Mouse (Mus musculus): ENCODE results near the gene Foxn3. TPM values are rescaled to one million over a fixed set of nuclear protein-coding genes. Genes with fewer than 3 reads are reported as not detected.
A peak's percentile ranks its signal among the peaks of the same experiment; 100 is the strongest.

Gene Foxn3
- polyA plus RNA-seq, 1 experiment from 2014 or later: 63.5 TPM

- WGBS: 82% methylated on average over 3 of the region's 3 CpGs
- H3K4me3 ChIP-seq: no peak overlapping the region
- H3K9me3 ChIP-seq: no peaks in the 10 kb centered on the region
- no peaks in the 10 kb centered on the region for H3K36me3 ChIP-seq
- no peaks in the 10 kb centered on the region for H3K4me1 ChIP-seq
- H3K27me3 ChIP-seq: no peaks in the 10 kb centered on the region
- no peak overlapping the region for H3K9ac ChIP-seq
- ATAC-seq (ENCODE audit: borderline replicate concordance, extremely low read depth, low FRiP score, low TSS enrichment): no peak
- no peak overlapping the region for H3K4me2 ChIP-seq
- H3K27ac ChIP-seq: no peak overlapping the region
These were observed 83.0 kb downstream of the Foxn3 start for GRCm38 (mm10) chr12:99480372-99480771.

- no peaks in the 10 kb centered on the region for H3K36me3 ChIP-seq
- H3K27me3 ChIP-seq: no peaks in the 10 kb centered on the region
- H3K4me2 ChIP-seq: no peak overlapping the region
- no peak overlapping the region for H3K4me3 ChIP-seq
- H3K4me1 ChIP-seq: peaks cover 4% of the 10 kb centered on the region
- ATAC-seq (ENCODE audit: borderline replicate concordance, extremely low read depth, low FRiP score, low TSS enrichment): no peak; the same call in 1 of the 2 replicates
- WGBS: 20% methylated on average over 5 of the region's 5 CpGs
- no peak overlapping the region for H3K9ac ChIP-seq
- H3K27ac ChIP-seq: no peak overlapping the region
- H3K9me3 ChIP-seq: no peaks in the 10 kb centered on the region
These were observed 89.2 kb downstream of the Foxn3 start for GRCm38 (mm10) chr12:99474176-99474575.

- Histone ChIP-seq H3K9me3 (no peaks in the 10 kb centered on the region), H3K4me2 (no peak overlapping the region), H3K9ac (no peak overlapping the region), H3K27me3 (no peaks in the 10 kb centered on the region), H3K36me3 (no peaks in the 10 kb centered on the region), H3K4me3 (no peak overlapping the region), H3K27ac (no peak overlapping the region), H3K4me1 (peaks cover 4% of the 10 kb centered on the region)
- 63% methylated on average over 10 of the region's 10 CpGs for WGBS
- no peak for ATAC-seq (ENCODE audit: borderline replicate concordance, extremely low read depth, low FRiP score, low TSS enrichment)
These were observed 89.8 kb downstream of the Foxn3 start for GRCm38 (mm10) chr12:99473406-99474133.

- H3K36me3 ChIP-seq: no peaks in the 10 kb centered on the region
- no peak overlapping the region for H3K9ac ChIP-seq
- H3K4me2 ChIP-seq: no peak overlapping the region
- H3K27me3 ChIP-seq: no peaks in the 10 kb centered on the region
- no peak overlapping the region for H3K4me3 ChIP-seq
- H3K27ac ChIP-seq: no peak overlapping the region
- no peak for ATAC-seq (ENCODE audit: borderline replicate concordance, extremely low read depth, low FRiP score, low TSS enrichment)
- 81% methylated on average over 7 of the region's 7 CpGs for WGBS
- H3K9me3 ChIP-seq: no peaks in the 10 kb centered on the region
- H3K4me1 ChIP-seq: peaks cover 10% of the 10 kb centered on the region
These were observed 92.0 kb downstream of the Foxn3 start for GRCm38 (mm10) chr12:99471431-99471830.

GRCm38 (mm10) chr12:99467884-99468311, 95.5 kb downstream of the Foxn3 start:
- H3K27ac ChIP-seq: no peak overlapping the region
- H3K9ac ChIP-seq: no peak overlapping the region
- no peak overlapping the region for H3K4me3 ChIP-seq
- no peaks in the 10 kb centered on the region for H3K27me3 ChIP-seq
- ATAC-seq (ENCODE audit: borderline replicate concordance, extremely low read depth, low FRiP score, low TSS enrichment): peak; percentile 79; the same call in 1 of the 2 replicates
- 42% methylated on average over 15 of the region's 15 CpGs for WGBS
- H3K9me3 ChIP-seq: no peaks in the 10 kb centered on the region
- peaks cover 5% of the 10 kb centered on the region; the same call in 1 of the 2 replicates for H3K4me1 ChIP-seq
- H3K4me2 ChIP-seq: peak overlapping the region; percentile 36
- no peaks in the 10 kb centered on the region for H3K36me3 ChIP-seq

- peak overlapping the region; percentile 36 for H3K4me2 ChIP-seq
- WGBS: 70% methylated on average over 12 of the region's 12 CpGs
These were observed 96.0 kb downstream of the Foxn3 start for GRCm38 (mm10) chr12:99467256-99467883.

GRCm38 (mm10) chr12:99466426-99466825, 97.0 kb downstream of the Foxn3 start:
- H3K36me3 ChIP-seq: no peaks in the 10 kb centered on the region
- no peaks in the 10 kb centered on the region for H3K9me3 ChIP-seq
- H3K4me2 ChIP-seq: no peak overlapping the region
- H3K27ac ChIP-seq: no peak overlapping the region
- no peaks in the 10 kb centered on the region for H3K27me3 ChIP-seq
- ATAC-seq (ENCODE audit: borderline replicate concordance, extremely low read depth, low FRiP score, low TSS enrichment): no peak
- H3K4me1 ChIP-seq: peaks cover 10% of the 10 kb centered on the region
- H3K9ac ChIP-seq: no peak overlapping the region
- no peak overlapping the region for H3K4me3 ChIP-seq
- 81% methylated on average over 5 of the region's 5 CpGs for WGBS

More at GRCm38 (mm10) chr12:99467256-99467883, 96.0 kb downstream of the Foxn3 start:
- ATAC-seq (ENCODE audit: borderline replicate concordance, extremely low read depth, low FRiP score, low TSS enrichment): 0 out of 2 replicates have a peak, but pooled peaks have one; percentile 4
- Histone ChIP-seq H3K27ac (no peak overlapping the region), H3K9ac (no peak overlapping the region), H3K36me3 (no peaks in the 10 kb centered on the region), H3K9me3 (no peaks in the 10 kb centered on the region), H3K27me3 (no peaks in the 10 kb centered on the region), H3K4me3 (no peak overlapping the region), H3K4me1 (peaks cover 10% of the 10 kb centered on the region)

GRCm38 (mm10) chr12:99464291-99464690, 99.1 kb downstream of the Foxn3 start:
- H3K27ac ChIP-seq: no peak overlapping the region
- no peak overlapping the region for H3K4me3 ChIP-seq
- no peak overlapping the region for H3K4me2 ChIP-seq
- no peaks in the 10 kb centered on the region for H3K9me3 ChIP-seq
- ATAC-seq (ENCODE audit: borderline replicate concordance, extremely low read depth, low FRiP score, low TSS enrichment): no peak
- peaks cover 10% of the 10 kb centered on the region for H3K4me1 ChIP-seq
- H3K9ac ChIP-seq: no peak overlapping the region
- H3K36me3 ChIP-seq: no peaks in the 10 kb centered on the region
- no peaks in the 10 kb centered on the region for H3K27me3 ChIP-seq
- 65% methylated on average over 5 of the region's 5 CpGs for WGBS

GRCm38 (mm10) chr12:99462846-99463245, 100.5 kb downstream of the Foxn3 start:
- Histone ChIP-seq H3K4me3 (no peak overlapping the region), H3K9me3 (no peaks in the 10 kb centered on the region), H3K4me2 (no peak overlapping the region), H3K36me3 (no peaks in the 10 kb centered on the region), H3K27ac (peak overlapping the region; percentile 59), H3K9ac (no peak overlapping the region), H3K27me3 (no peaks in the 10 kb centered on the region), H3K4me1 (peaks cover 7% of the 10 kb centered on the region)
- WGBS: 85% methylated on average over 1 of the region's 1 CpGs
- no peak for ATAC-seq (ENCODE audit: borderline replicate concordance, extremely low read depth, low FRiP score, low TSS enrichment)

GRCm38 (mm10) chr12:99462302-99462701, 101.1 kb downstream of the Foxn3 start:
- peaks cover 6% of the 10 kb centered on the region for H3K4me1 ChIP-seq
- no peaks in the 10 kb centered on the region for H3K36me3 ChIP-seq
- peak overlapping the region; percentile 59; the same call in 1 of the 2 replicates for H3K27ac ChIP-seq
- H3K27me3 ChIP-seq: no peaks in the 10 kb centered on the region
- no peak overlapping the region for H3K9ac ChIP-seq
- H3K4me2 ChIP-seq: no peak overlapping the region
- H3K4me3 ChIP-seq: no peak overlapping the region
- no peak for ATAC-seq (ENCODE audit: borderline replicate concordance, extremely low read depth, low FRiP score, low TSS enrichment)
- no peaks in the 10 kb centered on the region for H3K9me3 ChIP-seq

GRCm38 (mm10) chr12:99457521-99458205, 105.7 kb downstream of the Foxn3 start:
- Histone ChIP-seq H3K4me1 (peaks cover 17% of the 10 kb centered on the region), H3K36me3 (no peaks in the 10 kb centered on the region), H3K27ac (no peak overlapping the region), H3K27me3 (no peaks in the 10 kb centered on the region), H3K4me3 (no peak overlapping the region), H3K9me3 (no peaks in the 10 kb centered on the region), H3K9ac (no peak overlapping the region), H3K4me2 (no peak overlapping the region)
- ATAC-seq (ENCODE audit: borderline replicate concordance, extremely low read depth, low FRiP score, low TSS enrichment): no peak
- WGBS: 45% methylated on average over 10 of the region's 10 CpGs

- Histone ChIP-seq H3K4me1 (peaks cover 13% of the 10 kb centered on the region), H3K9ac (no peak overlapping the region), H3K36me3 (no peaks in the 10 kb centered on the region), H3K4me3 (no peak overlapping the region), H3K4me2 (no peak overlapping the region), H3K9me3 (no peaks in the 10 kb centered on the region), H3K27ac (no peak overlapping the region), H3K27me3 (no peaks in the 10 kb centered on the region)
- no peak for ATAC-seq (ENCODE audit: borderline replicate concordance, extremely low read depth, low FRiP score, low TSS enrichment)
- 94% methylated on average over 8 of the region's 8 CpGs for WGBS
These were observed 107.8 kb downstream of the Foxn3 start for GRCm38 (mm10) chr12:99455580-99455979.

Measured in lung, embryonic 15.5 days (tissue).